Mouse (Mus musculus): ENCODE data around the gene Gprc5b. TPM values are rescaled to one million over a fixed set of nuclear protein-coding genes. Genes with fewer than 3 reads are reported as not detected.
A peak's percentile ranks its signal among the peaks of the same experiment; 100 is the strongest.

The Gprc5b gene
- polyA plus RNA-seq, 1 experiment from 2014 or later = 0.54 TPM

DNA sequence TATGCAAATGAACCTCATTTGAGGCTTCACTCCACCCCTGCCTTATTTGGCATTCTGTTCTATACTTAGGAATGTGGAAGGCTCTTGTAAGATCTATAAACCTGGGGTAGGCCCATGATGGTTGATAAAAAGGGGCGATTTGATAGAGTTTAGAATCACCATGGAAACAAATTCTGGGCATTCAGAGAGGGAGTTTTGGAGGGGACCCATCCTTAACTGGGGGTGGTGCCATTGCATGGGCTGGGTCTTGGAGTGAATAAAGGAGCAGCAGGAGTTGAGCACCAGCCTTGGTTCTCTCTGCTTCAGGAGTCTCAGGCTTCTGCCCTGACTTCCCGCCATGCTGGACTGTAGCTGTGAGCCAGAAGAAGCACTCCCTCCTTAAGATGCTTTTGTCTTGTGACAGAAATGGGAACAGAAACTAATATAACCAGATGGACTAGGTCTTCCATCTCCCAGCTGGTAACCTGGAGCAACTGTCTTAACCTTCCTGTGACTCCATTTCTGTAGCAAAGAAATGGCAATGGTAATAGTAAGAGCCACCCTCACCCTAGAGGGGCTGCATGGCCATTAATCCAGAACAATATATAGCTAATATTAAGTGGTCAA lies 46.2 kb downstream of the Gprc5b start:
- no peak overlapping the region for H3K9ac ChIP-seq (ENCODE audit: low read depth, low read length)
- no peak overlapping the region for H3K4me2 ChIP-seq (ENCODE audit: low read depth, low read length)
- no peak overlapping the region for H3K4me3 ChIP-seq (ENCODE audit: low read depth, low read length)
- no peak overlapping the region for H3K27ac ChIP-seq (ENCODE audit: low read length)
- H3K4me1 ChIP-seq (ENCODE audit: control insufficient read depth, low read depth, low read length) = no peaks in the 10 kb centered on the region
- no peaks in the 10 kb centered on the region for H3K36me3 ChIP-seq (ENCODE audit: control insufficient read depth, insufficient read depth)
- no peaks in the 10 kb centered on the region for H3K9me3 ChIP-seq (replicated peaks; ENCODE audit: control insufficient read depth, low read length)
- no peaks in the 10 kb centered on the region for H3K27me3 ChIP-seq (ENCODE audit: control insufficient read depth, insufficient read depth, low read depth, low read length)
- 39% methylated on average over 2 of the region's 2 CpGs for WGBS (ENCODE audit: insufficient replicate concordance)
- no peak for ATAC-seq (ENCODE audit: low read depth)

GRCm38 (mm10) chr7:118947241-118947640 lies 47.8 kb downstream of the Gprc5b start:
- no peaks in the 10 kb centered on the region for H3K9me3 ChIP-seq (replicated peaks; ENCODE audit: control insufficient read depth, low read length)
- no peak overlapping the region for H3K4me2 ChIP-seq (ENCODE audit: low read depth, low read length)
- no peak overlapping the region for H3K4me3 ChIP-seq (ENCODE audit: low read depth, low read length)
- no peaks in the 10 kb centered on the region for H3K27me3 ChIP-seq (ENCODE audit: control insufficient read depth, insufficient read depth, low read depth, low read length)
- no peak for ATAC-seq (ENCODE audit: low read depth)
- WGBS (ENCODE audit: insufficient replicate concordance) = 37% methylated on average over 3 of the region's 3 CpGs
- no peak overlapping the region for H3K27ac ChIP-seq (ENCODE audit: low read length)
- H3K4me1 ChIP-seq (ENCODE audit: control insufficient read depth, low read depth, low read length) = no peaks in the 10 kb centered on the region
- H3K36me3 ChIP-seq (ENCODE audit: control insufficient read depth, insufficient read depth) = no peaks in the 10 kb centered on the region
- H3K9ac ChIP-seq (ENCODE audit: low read depth, low read length) = no peak overlapping the region

DNA sequence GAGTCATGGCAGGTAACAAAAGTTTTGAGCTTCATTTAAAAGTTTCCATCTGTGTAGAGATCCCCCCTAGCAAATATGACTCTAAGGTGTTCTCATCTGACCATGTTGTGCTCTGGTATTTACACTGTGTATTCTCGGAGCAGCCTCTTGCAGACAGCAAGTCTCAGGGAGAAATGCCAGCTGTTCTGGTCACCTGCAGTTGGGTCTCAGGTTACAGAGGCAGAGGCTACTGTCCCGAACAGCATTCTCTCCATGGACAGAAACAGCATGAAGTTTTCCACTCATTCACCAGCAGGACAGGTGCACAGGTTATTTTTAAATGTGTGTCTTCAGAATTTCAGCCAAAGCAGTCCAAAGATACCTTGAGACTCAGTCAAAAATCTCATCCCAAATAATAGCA lies 50.1 kb downstream of the Gprc5b start:
- no peak overlapping the region for H3K4me2 ChIP-seq (ENCODE audit: low read depth, low read length)
- no peaks in the 10 kb centered on the region for H3K4me1 ChIP-seq (ENCODE audit: control insufficient read depth, low read depth, low read length)
- H3K36me3 ChIP-seq (ENCODE audit: control insufficient read depth, insufficient read depth) = no peaks in the 10 kb centered on the region
- H3K9ac ChIP-seq (ENCODE audit: low read depth, low read length) = no peak overlapping the region
- no peak overlapping the region for H3K4me3 ChIP-seq (ENCODE audit: low read depth, low read length)
- no peak for ATAC-seq (ENCODE audit: low read depth)
- WGBS (ENCODE audit: insufficient replicate concordance) = 38% methylated on average over 2 of the region's 2 CpGs
- no peaks in the 10 kb centered on the region for H3K27me3 ChIP-seq (ENCODE audit: control insufficient read depth, insufficient read depth, low read depth, low read length)
- no peak overlapping the region for H3K27ac ChIP-seq (ENCODE audit: low read length)
- no peaks in the 10 kb centered on the region for H3K9me3 ChIP-seq (replicated peaks; ENCODE audit: control insufficient read depth, low read length)

GRCm38 (mm10) chr7:118943170-118943569 lies 51.8 kb downstream of the Gprc5b start:
- H3K4me3 ChIP-seq (ENCODE audit: low read depth, low read length) = no peak overlapping the region
- H3K27me3 ChIP-seq (ENCODE audit: control insufficient read depth, insufficient read depth, low read depth, low read length) = no peaks in the 10 kb centered on the region
- no peak overlapping the region for H3K27ac ChIP-seq (ENCODE audit: low read length)
- ATAC-seq (ENCODE audit: low read depth) = no peak; the same call in 1 of the 2 replicates
- WGBS (ENCODE audit: insufficient replicate concordance) = 27% methylated on average over 7 of the region's 7 CpGs
- no peaks in the 10 kb centered on the region for H3K9me3 ChIP-seq (replicated peaks; ENCODE audit: control insufficient read depth, low read length)
- H3K4me1 ChIP-seq (ENCODE audit: control insufficient read depth, low read depth, low read length) = no peaks in the 10 kb centered on the region
- no peaks in the 10 kb centered on the region for H3K36me3 ChIP-seq (ENCODE audit: control insufficient read depth, insufficient read depth)
- no peak overlapping the region for H3K9ac ChIP-seq (ENCODE audit: low read depth, low read length)
- no peak overlapping the region for H3K4me2 ChIP-seq (ENCODE audit: low read depth, low read length)

- ATAC-seq (ENCODE audit: low read depth) = no peak
- Histone ChIP-seq H3K9me3 (replicated peaks; ENCODE audit: control insufficient read depth, low read length) (no peaks in the 10 kb centered on the region), H3K9ac (ENCODE audit: low read depth, low read length) (no peak overlapping the region), H3K4me3 (ENCODE audit: low read depth, low read length) (no peak overlapping the region), H3K36me3 (ENCODE audit: control insufficient read depth, insufficient read depth) (no peaks in the 10 kb centered on the region), H3K27ac (ENCODE audit: low read length) (no peak overlapping the region), H3K27me3 (ENCODE audit: control insufficient read depth, insufficient read depth, low read depth, low read length) (no peaks in the 10 kb centered on the region), H3K4me2 (ENCODE audit: low read depth, low read length) (no peak overlapping the region), H3K4me1 (ENCODE audit: control insufficient read depth, low read depth, low read length) (no peaks in the 10 kb centered on the region)
- WGBS (ENCODE audit: insufficient replicate concordance) = 57% methylated on average over 3 of the region's 3 CpGs
Observed at GRCm38 (mm10) chr7:118942297-118942696, 52.7 kb downstream of the Gprc5b start.

- ATAC-seq (ENCODE audit: low read depth) = peak; percentile 16; the same call in 1 of the 2 replicates
Observed at GRCm38 (mm10) chr7:118937469-118938387, 57.3 kb downstream of the Gprc5b start.

DNA sequence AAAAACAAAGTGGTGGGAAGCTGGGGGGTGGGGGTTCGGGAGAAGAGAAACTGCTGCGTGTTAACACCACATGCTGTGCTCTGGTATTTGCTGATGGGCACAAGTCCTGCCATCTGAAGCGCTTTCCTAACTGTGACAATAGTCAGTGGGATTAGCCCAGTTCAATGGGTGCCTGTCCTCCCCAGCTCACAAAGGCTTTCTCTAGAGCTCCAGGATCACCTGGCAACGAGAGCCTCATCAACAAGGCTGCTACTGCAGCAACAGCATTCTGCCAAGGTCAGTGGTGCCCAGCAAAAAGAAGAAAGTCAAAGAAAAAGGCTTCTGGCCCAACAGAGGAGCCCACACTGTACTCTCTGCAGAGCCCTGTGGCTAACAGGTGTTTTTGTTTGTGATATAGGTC lies 58.2 kb downstream of the Gprc5b start:
- H3K9me3 ChIP-seq (replicated peaks; ENCODE audit: control insufficient read depth, low read length) = no peaks in the 10 kb centered on the region
- H3K36me3 ChIP-seq (ENCODE audit: control insufficient read depth, insufficient read depth) = no peaks in the 10 kb centered on the region
- ATAC-seq (ENCODE audit: low read depth) = no peak
- H3K9ac ChIP-seq (ENCODE audit: low read depth, low read length) = no peak overlapping the region
- WGBS (ENCODE audit: insufficient replicate concordance) = 53% methylated on average over 4 of the region's 4 CpGs
- H3K27ac ChIP-seq (ENCODE audit: low read length) = no peak overlapping the region
- no peaks in the 10 kb centered on the region for H3K4me1 ChIP-seq (ENCODE audit: control insufficient read depth, low read depth, low read length)
- no peak overlapping the region for H3K4me3 ChIP-seq (ENCODE audit: low read depth, low read length)
- H3K4me2 ChIP-seq (ENCODE audit: low read depth, low read length) = no peak overlapping the region
- no peaks in the 10 kb centered on the region for H3K27me3 ChIP-seq (ENCODE audit: control insufficient read depth, insufficient read depth, low read depth, low read length)

More at GRCm38 (mm10) chr7:118937469-118938387, 57.3 kb downstream of the Gprc5b start:
- WGBS (ENCODE audit: insufficient replicate concordance) = 31% methylated on average over 11 of the region's 11 CpGs
- Histone ChIP-seq H3K9ac (ENCODE audit: low read depth, low read length) (no peak overlapping the region), H3K9me3 (replicated peaks; ENCODE audit: control insufficient read depth, low read length) (no peaks in the 10 kb centered on the region), H3K4me1 (ENCODE audit: control insufficient read depth, low read depth, low read length) (no peaks in the 10 kb centered on the region), H3K27me3 (ENCODE audit: control insufficient read depth, insufficient read depth, low read depth, low read length) (no peaks in the 10 kb centered on the region), H3K4me3 (ENCODE audit: low read depth, low read length) (no peak overlapping the region), H3K36me3 (ENCODE audit: control insufficient read depth, insufficient read depth) (no peaks in the 10 kb centered on the region), H3K4me2 (ENCODE audit: low read depth, low read length) (no peak overlapping the region), H3K27ac (ENCODE audit: low read length) (no peak overlapping the region)

DNA sequence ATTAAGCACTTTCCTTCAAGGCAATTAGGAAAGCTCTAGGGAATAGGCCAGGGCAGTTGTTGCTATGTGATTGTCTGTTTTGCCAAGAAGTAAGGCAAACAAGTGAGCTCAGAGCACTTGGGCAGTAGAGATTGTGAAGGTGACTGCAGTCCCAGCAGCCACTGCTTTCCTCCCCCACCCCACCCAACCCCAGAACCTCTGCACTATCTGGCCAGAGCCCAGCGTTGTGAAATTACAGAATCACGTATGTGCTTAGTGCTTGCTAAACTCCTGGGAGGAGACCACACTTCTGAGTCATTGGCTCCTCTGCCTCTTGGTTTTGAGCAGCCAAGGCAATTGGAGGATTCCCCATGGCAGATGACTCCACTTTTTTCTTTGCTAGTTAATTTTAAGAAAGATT lies 59.7 kb downstream of the Gprc5b start:
- ATAC-seq (ENCODE audit: low read depth) = peak; percentile 66
- Histone ChIP-seq H3K27ac (ENCODE audit: low read length) (no peak overlapping the region), H3K27me3 (ENCODE audit: control insufficient read depth, insufficient read depth, low read depth, low read length) (no peaks in the 10 kb centered on the region), H3K4me3 (ENCODE audit: low read depth, low read length) (no peak overlapping the region), H3K9ac (ENCODE audit: low read depth, low read length) (no peak overlapping the region), H3K36me3 (ENCODE audit: control insufficient read depth, insufficient read depth) (no peaks in the 10 kb centered on the region), H3K4me1 (ENCODE audit: control insufficient read depth, low read depth, low read length) (no peaks in the 10 kb centered on the region), H3K4me2 (ENCODE audit: low read depth, low read length) (no peak overlapping the region), H3K9me3 (replicated peaks; ENCODE audit: control insufficient read depth, low read length) (no peaks in the 10 kb centered on the region)
- 19% methylated on average over 2 of the region's 2 CpGs for WGBS (ENCODE audit: insufficient replicate concordance)
